ENCODE assay signal across 14 mouse cellular contexts in genomic region chr2:120700379-120700885, GRCm38 (mm10).
"Had no signal": no experiment of that assay in that cellular context is flagged by ENCODE, and none has a peak within 500 bp of the region (broad histone marks: within the 10 kb centered on the region; RNA-seq: fewer than 3 reads in every experiment).

No protein-coding gene starts in this region.

- H3K27ac ChIP-seq: limb, embryonic 10.5 days; limb, embryonic 13.5 days; lung, embryonic 15.5 days had no signal

- H3K4me3 ChIP-seq: limb, embryonic 10.5 days; limb, embryonic 13.5 days; lung, embryonic 15.5 days had no signal

- ATAC-seq: intestine, postnatal 0 days had no signal

- H3K4me2 ChIP-seq: limb, embryonic 13.5 days; lung, embryonic 15.5 days; midbrain, embryonic 11.5 days had no signal

- DNase-seq: kidney, adult 8-10 months; kidney, postnatal 14 days; kidney, postnatal 4 days; lung, adult 18-20 months; lung, postnatal 10 days; lung, postnatal 36 days; midbrain, embryonic 14.5 days; thymus, adult 18-20 months; thymus, postnatal 14 days had no signal

- H3K9ac ChIP-seq: limb, embryonic 13.5 days; lung, embryonic 15.5 days had no signal

- H3K9me3 ChIP-seq: limb, embryonic 10.5 days; limb, embryonic 13.5 days; lung, embryonic 15.5 days had no signal

- H3K4me1 ChIP-seq: limb, embryonic 10.5 days; limb, embryonic 13.5 days; lung, embryonic 15.5 days had no signal

- H3K27me3 ChIP-seq: limb, embryonic 13.5 days; lung, embryonic 15.5 days had no signal
